Mouse (Mus musculus) gastrocnemius, adult 8-10 months (tissue): ENCODE measurements around the gene Itgb2. TPM values are rescaled to one million over a fixed set of nuclear protein-coding genes. Genes with fewer than 3 reads are reported as not detected.

Source experiments
- total RNA-seq, 4 experiments: library from RNA; stranded (reverse); gene quantifications; 2 replicates each; pipeline ENCODE4 v1.2.4; 2022

Gene Itgb2
- total RNA-seq, 4 experiments from 2014 or later: 0.48 to 0.99 (median 0.88) TPM

Other genes starting within 250 kb of the Itgb2 start
- 1 to 10 TPM; 3.1 to 7.2 (median 6.2) TPM for gene Adarb1, start 112.0 kb upstream of the Itgb2 start, total RNA-seq
- 1 to 10 TPM; 4.4 to 7.3 (median 5.9) TPM for gene Fam207a, start 14.5 kb upstream of the Itgb2 start, total RNA-seq
- 10 to 100 TPM; 15.4 to 30.1 (median 25.8) TPM for gene Pttg1ip, start 51.5 kb downstream of the Itgb2 start, total RNA-seq
- 10 to 100 TPM; 38.7 to 59.9 (median 41.6) TPM for gene Sumo3, start 75.8 kb downstream of the Itgb2 start, total RNA-seq
- 10 to 100 TPM in 2 of 4 experiments, 1 to 10 TPM in 2; 5.7 to 18.3 (median 11.6) TPM for gene Gm49325, start 75.9 kb downstream of the Itgb2 start, total RNA-seq
- gene Ube2g2, start 92.0 kb downstream of the Itgb2 start, total RNA-seq: 100 to 1,000 TPM in 2 of 4 experiments, 10 to 100 TPM in 2; 81.6 to 141 (median 104) TPM
- gene Tspear, start 156.3 kb downstream of the Itgb2 start, total RNA-seq: not detected
- gene Gm19402, start 160.5 kb downstream of the Itgb2 start, total RNA-seq: not detected
- not detected for gene Gm9508, start 167.0 kb downstream of the Itgb2 start, total RNA-seq
- not detected for gene Gm10272, start 176.4 kb downstream of the Itgb2 start, total RNA-seq
- not detected for gene Gm10024, start 181.2 kb downstream of the Itgb2 start, total RNA-seq
- not detected for gene Gm10142, start 185.6 kb downstream of the Itgb2 start, total RNA-seq
- gene Krtap12-1, start 190.3 kb downstream of the Itgb2 start, total RNA-seq: not detected
- gene Gm10100, start 196.2 kb downstream of the Itgb2 start, total RNA-seq: not detected
- gene Gm18596, start 212.4 kb downstream of the Itgb2 start, total RNA-seq: not detected
- gene Gm9736, start 221.1 kb downstream of the Itgb2 start, total RNA-seq: not detected
- gene Gm3233, start 229.4 kb downstream of the Itgb2 start, total RNA-seq: not detected
- gene Gm3238, start 241.1 kb downstream of the Itgb2 start, total RNA-seq: not detected
- not detected for gene Gm7138, start 246.7 kb downstream of the Itgb2 start, total RNA-seq